Mouse (Mus musculus) stomach, embryonic 15.5 days (tissue): Measurements from ENCODE around the gene Ephx1. TPM values are rescaled to one million over a fixed set of nuclear protein-coding genes. Genes with fewer than 3 reads are reported as not detected.

Experiments used
- ATAC-seq: fragments of 200-750 bp; cut with Nextera tagmentation; 2 replicates; pipeline ENCODE4 v1.8.0; 2017; ENCODE audit warnings: low read depth, moderate number of reproducible peaks, moderate TSS enrichment; ENCODE audit not compliant: insufficient read depth, low FRiP score
- H3K27ac ChIP-seq: fragments of 300-500 bp; sonication (generic); 2 replicates; pipeline ENCODE4 v1.5.1; 2015; ENCODE audit warnings: mild to moderate bottlenecking, inconsistent platforms
- H3K27me3 ChIP-seq: fragments of 300-500 bp; sonication (generic); replicated peaks from 2 replicates; pipeline ENCODE4 v1.6.1; 2015; ENCODE audit warnings: inconsistent platforms
- H3K36me3 ChIP-seq: fragments of 300-500 bp; sonication (generic); 2 replicates; pipeline ENCODE4 v1.6.1; 2015; ENCODE audit warnings: inconsistent platforms
- H3K4me1 ChIP-seq: fragments of 300-500 bp; sonication (generic); 2 replicates; pipeline ENCODE4 v1.6.1; 2015; ENCODE audit warnings: inconsistent platforms
- H3K4me2 ChIP-seq: fragments of 300-500 bp; sonication (generic); 2 replicates; pipeline ENCODE4 v1.6.1; 2015; ENCODE audit warnings: mild to moderate bottlenecking, inconsistent platforms
- H3K4me3 ChIP-seq: fragments of 300-500 bp; sonication (generic); replicated peaks from 2 replicates; pipeline ENCODE4 v1.5.1; 2015; ENCODE audit warnings: inconsistent platforms
- H3K9ac ChIP-seq: fragments of 300-500 bp; sonication (generic); 2 replicates; pipeline ENCODE4 v1.6.1; 2015; ENCODE audit warnings: inconsistent platforms
- H3K9me3 ChIP-seq: fragments of 300-500 bp; sonication (generic); 2 replicates; pipeline ENCODE4 v1.6.1; 2016; ENCODE audit warnings: inconsistent platforms
- WGBS: fragments of 180-500 bp; shearing (Covaris S2); methylation state at CpG from one replicate; pipeline ENCODE4 v1.1.7; 2015; 5-methylcytosine and 5-hydroxymethylcytosine counted together
- polyA plus RNA-seq: library from polyadenylated mRNA; unstranded; fragments of >200 nt; fragmentation: Nextera tagmentation; extraction: Ambion mirVana; gene quantifications from 2 replicates; pipeline ENCODE4 v1.2.1, GENCODE M21; 2015

The Ephx1 gene
- polyA plus RNA-seq, 1 experiment from 2014 or later, result 10.5 TPM

GRCm38 (mm10) chr1:180958797-180959196 lies 61.9 kb downstream of the Ephx1 start:
- Histone ChIP-seq H3K4me1 (no peaks in the 10 kb centered on the region), H3K4me3 (no peak overlapping the region), H3K27ac (no peak overlapping the region), H3K27me3 (no peaks in the 10 kb centered on the region), H3K36me3 (peaks cover 21% of the 10 kb centered on the region), H3K9ac (no peak overlapping the region), H3K9me3 (no peaks in the 10 kb centered on the region), H3K4me2 (no peak overlapping the region)
- no peak for ATAC-seq
- 62% methylated on average over 3 of the region's 3 CpGs for WGBS

GRCm38 (mm10) chr1:180957989-180958388 lies 62.7 kb downstream of the Ephx1 start:
- ATAC-seq, result no peak
- H3K36me3 ChIP-seq, result peaks cover 14% of the 10 kb centered on the region

GRCm38 (mm10) chr1:180956973-180957381 lies 63.7 kb downstream of the Ephx1 start:
- Histone ChIP-seq H3K4me1 (0 out of 2 replicates have a peak, but pooled peaks cover 3% of the 10 kb centered on the region), H3K27ac (no peak overlapping the region), H3K27me3 (no peaks in the 10 kb centered on the region), H3K9me3 (no peaks in the 10 kb centered on the region), H3K4me2 (no peak overlapping the region), H3K9ac (no peak overlapping the region), H3K36me3 (peaks cover 11% of the 10 kb centered on the region), H3K4me3 (no peak overlapping the region)
- 66% methylated on average over 8 of the region's 8 CpGs for WGBS
- ATAC-seq, result peak; percentile 20; the same call in 1 of the 2 replicates

More at GRCm38 (mm10) chr1:180957989-180958388, 62.7 kb downstream of the Ephx1 start:
- 75% methylated on average over 3 of the region's 3 CpGs for WGBS
- Histone ChIP-seq H3K4me2 (no peak overlapping the region), H3K9ac (no peak overlapping the region), H3K27me3 (no peaks in the 10 kb centered on the region), H3K9me3 (no peaks in the 10 kb centered on the region), H3K4me1 (0 out of 2 replicates have a peak, but pooled peaks cover 2% of the 10 kb centered on the region), H3K4me3 (no peak overlapping the region), H3K27ac (no peak overlapping the region)

GRCm38 (mm10) chr1:180956401-180956800 lies 64.3 kb downstream of the Ephx1 start:
- H3K27me3 ChIP-seq, result no peaks in the 10 kb centered on the region
- ATAC-seq, result no peak
- H3K9ac ChIP-seq, result no peak overlapping the region
- 92% methylated on average over 8 of the region's 8 CpGs for WGBS
- 0 out of 2 replicates have a peak, but pooled peaks cover 3% of the 10 kb centered on the region for H3K4me1 ChIP-seq
- no peak overlapping the region for H3K27ac ChIP-seq
- no peak overlapping the region for H3K4me3 ChIP-seq
- H3K4me2 ChIP-seq, result no peak overlapping the region
- peaks cover 11% of the 10 kb centered on the region for H3K36me3 ChIP-seq
- no peaks in the 10 kb centered on the region for H3K9me3 ChIP-seq

- H3K27ac ChIP-seq, result peak overlapping the region; percentile 82
- 0 out of 2 replicates have a peak, but pooled peaks cover 3% of the 10 kb centered on the region for H3K4me1 ChIP-seq
- no peak; the same call in 1 of the 2 replicates for ATAC-seq
- H3K36me3 ChIP-seq, result peaks cover 20% of the 10 kb centered on the region
- no peaks in the 10 kb centered on the region for H3K27me3 ChIP-seq
- 73% methylated on average over 5 of the region's 5 CpGs for WGBS
- no peak overlapping the region for H3K4me3 ChIP-seq
- H3K9me3 ChIP-seq, result no peaks in the 10 kb centered on the region
- H3K9ac ChIP-seq, result no peak overlapping the region
- H3K4me2 ChIP-seq, result no peak overlapping the region
Measured at GRCm38 (mm10) chr1:180952808-180953207, 67.9 kb downstream of the Ephx1 start.

GRCm38 (mm10) chr1:180952085-180952746 lies 68.5 kb downstream of the Ephx1 start:
- H3K9me3 ChIP-seq, result no peaks in the 10 kb centered on the region
- H3K4me1 ChIP-seq, result peaks cover 3% of the 10 kb centered on the region; the same call in 1 of the 2 replicates
- peaks cover 20% of the 10 kb centered on the region for H3K36me3 ChIP-seq
- no peak overlapping the region for H3K4me3 ChIP-seq
- no peaks in the 10 kb centered on the region for H3K27me3 ChIP-seq
- ATAC-seq, result peak; percentile 93
- no peak overlapping the region for H3K4me2 ChIP-seq
- no peak overlapping the region for H3K9ac ChIP-seq
- 48% methylated on average over 6 of the region's 6 CpGs for WGBS
- peak overlapping the region; percentile 82 for H3K27ac ChIP-seq

- Histone ChIP-seq H3K27me3 (no peaks in the 10 kb centered on the region), H3K36me3 (peaks cover 9% of the 10 kb centered on the region), H3K4me2 (peak overlapping the region; percentile 47; the same call in 1 of the 2 replicates), H3K4me3 (no peak overlapping the region), H3K9me3 (no peaks in the 10 kb centered on the region), H3K27ac (no peak overlapping the region), H3K9ac (no peak overlapping the region), H3K4me1 (peaks cover 43% of the 10 kb centered on the region)
- WGBS, result 78% methylated on average over 6 of the region's 6 CpGs
- no peak for ATAC-seq
Measured at GRCm38 (mm10) chr1:180946448-180946847, 74.3 kb downstream of the Ephx1 start.

GRCm38 (mm10) chr1:180945001-180945980 lies 75.4 kb downstream of the Ephx1 start:
- no peak overlapping the region for H3K9ac ChIP-seq
- peak overlapping the region; percentile 47 for H3K4me2 ChIP-seq
- H3K27ac ChIP-seq, result peak overlapping the region; percentile 88
- H3K4me3 ChIP-seq, result peak overlapping the region; percentile 10
- 21% methylated on average over 20 of the region's 20 CpGs for WGBS
- no peaks in the 10 kb centered on the region for H3K9me3 ChIP-seq
- H3K27me3 ChIP-seq, result no peaks in the 10 kb centered on the region
- peaks cover 48% of the 10 kb centered on the region for H3K4me1 ChIP-seq
- ATAC-seq, result peak; percentile 86
- peaks cover 9% of the 10 kb centered on the region for H3K36me3 ChIP-seq

GRCm38 (mm10) chr1:180944553-180944952 lies 76.2 kb downstream of the Ephx1 start:
- no peaks in the 10 kb centered on the region for H3K9me3 ChIP-seq
- peaks cover 5% of the 10 kb centered on the region for H3K36me3 ChIP-seq
- H3K4me3 ChIP-seq, result no peak overlapping the region
- H3K27ac ChIP-seq, result peak overlapping the region; percentile 88
- WGBS, result 79% methylated on average over 4 of the region's 4 CpGs
- no peak for ATAC-seq
- H3K4me1 ChIP-seq, result peaks cover 48% of the 10 kb centered on the region
- H3K4me2 ChIP-seq, result peak overlapping the region; percentile 47; the same call in 1 of the 2 replicates
- H3K27me3 ChIP-seq, result no peaks in the 10 kb centered on the region
- H3K9ac ChIP-seq, result no peak overlapping the region

GRCm38 (mm10) chr1:180943896-180944295 lies 76.8 kb downstream of the Ephx1 start:
- Histone ChIP-seq H3K36me3 (peaks cover 4% of the 10 kb centered on the region; the same call in 1 of the 2 replicates), H3K4me1 (peaks cover 48% of the 10 kb centered on the region), H3K9me3 (no peaks in the 10 kb centered on the region), H3K27me3 (no peaks in the 10 kb centered on the region), H3K9ac (no peak overlapping the region), H3K4me2 (peak overlapping the region; percentile 85; the same call in 1 of the 2 replicates), H3K27ac (peak overlapping the region; percentile 88), H3K4me3 (no peak overlapping the region)
- 63% methylated on average over 1 of the region's 1 CpGs for WGBS
- no peak for ATAC-seq

GRCm38 (mm10) chr1:180943032-180943644 lies 77.6 kb downstream of the Ephx1 start:
- no peaks in the 10 kb centered on the region for H3K9me3 ChIP-seq
- peak overlapping the region; percentile 70 for H3K9ac ChIP-seq
- peak overlapping the region; percentile 92 for H3K27ac ChIP-seq
- no peaks in the 10 kb centered on the region; the same call in 1 of the 2 replicates for H3K36me3 ChIP-seq
- H3K4me1 ChIP-seq, result peaks cover 48% of the 10 kb centered on the region
- H3K27me3 ChIP-seq, result no peaks in the 10 kb centered on the region
- WGBS, result 51% methylated on average over 11 of the region's 11 CpGs
- H3K4me3 ChIP-seq, result peak overlapping the region; percentile 71
- no peak for ATAC-seq
- peak overlapping the region; percentile 85 for H3K4me2 ChIP-seq
